Mouse (Mus musculus) heart, postnatal 0 days (tissue): ENCODE data around the gene Yy1.

Experiments
- CTCF ChIP-seq: IDR thresholded peaks from 2 replicates; pipeline ENCODE4 v1.5.1; 2016; ENCODE audit warnings: antibody characterized with exemption, control low read depth, low read depth
- EP300 ChIP-seq: IDR thresholded peaks from 2 replicates; pipeline ENCODE4 v1.6.1; 2016; ENCODE audit warnings: antibody characterized with exemption, low read depth

GRCm38 (mm10) chr12:108760500-108761020 is 32.2 kb upstream of the Yy1 start:
- TF ChIP-seq CTCF (peak; percentile 32), EP300 (no peak)
